Mouse (Mus musculus) lung, embryonic 14.5 days (tissue): ENCODE measurements around the gene Adamts5. TPM values are rescaled to one million over a fixed set of nuclear protein-coding genes. Genes with fewer than 3 reads are reported as not detected.

ENCODE experiments used
- ATAC-seq: fragments of 200-750 bp; cut with Nextera tagmentation; 2 replicates; pipeline ENCODE4 v1.8.0; 2017; ENCODE audit warnings: mild to moderate bottlenecking, moderate TSS enrichment, moderate library complexity; ENCODE audit not compliant: insufficient read depth
- DNase-seq: peaks from one replicate; pipeline ENCODE4 v3.0.0-alpha.2; 2015
- H3K27ac ChIP-seq: fragments of 300-500 bp; sonication (generic); 2 replicates; pipeline ENCODE4 v1.5.1; 2014; ENCODE audit warnings: low read depth, mild to moderate bottlenecking, moderate library complexity
- H3K27me3 ChIP-seq: fragments of 300-500 bp; sonication (generic); 2 replicates; pipeline ENCODE4 v1.6.1; 2014; ENCODE audit warnings: low read length, control low read depth; ENCODE audit not compliant: insufficient read depth
- H3K36me3 ChIP-seq: fragments of 300-500 bp; sonication (generic); 2 replicates; pipeline ENCODE4 v1.6.1; 2014; ENCODE audit warnings: control low read depth; ENCODE audit not compliant: insufficient read depth
- H3K4me1 ChIP-seq: fragments of 300-500 bp; sonication (generic); 2 replicates; pipeline ENCODE4 v1.6.1; 2014; ENCODE audit warnings: antibody characterized with exemption, control low read depth; ENCODE audit not compliant: insufficient read depth
- H3K4me2 ChIP-seq: fragments of 300-500 bp; sonication (generic); 2 replicates; pipeline ENCODE4 v1.6.1; 2014; ENCODE audit warnings: mild to moderate bottlenecking
- H3K4me3 ChIP-seq: fragments of 300-500 bp; sonication (generic); 2 replicates; pipeline ENCODE4 v1.5.1; 2014; ENCODE audit warnings: low read depth, low read length
- H3K9ac ChIP-seq: fragments of 300-500 bp; sonication (generic); 2 replicates; pipeline ENCODE4 v1.6.1; 2014
- H3K9me3 ChIP-seq: fragments of 300-500 bp; sonication (generic); 2 replicates; pipeline ENCODE4 v1.6.1; 2016; ENCODE audit warnings: low read depth, low read length, control low read depth
- CTCF ChIP-seq: IDR thresholded peaks from 2 replicates; pipeline ENCODE4 v1.5.1; 2016; ENCODE audit warnings: antibody characterized with exemption, low read depth
- WGBS: fragments of 180-500 bp; shearing (Covaris S2); extraction: QIAGEN DNeasy Blood & Tissue Kit; methylation state at CpG from one replicate; pipeline ENCODE4 v1.1.7; 2014; 5-methylcytosine and 5-hydroxymethylcytosine counted together
- polyA plus RNA-seq: library from polyadenylated mRNA; unstranded; fragments of >200 nt; fragmentation: Nextera tagmentation; extraction: Ambion mirVana; gene quantifications from 2 replicates; pipeline ENCODE4 v1.2.1, GENCODE M21; 2014

Gene Adamts5
- polyA plus RNA-seq = 3.2 and 3.7 TPM in 2 replicates

- H3K9ac ChIP-seq = peak within 1 kb of the TSS; percentile 41
- peak within 1 kb of the TSS; percentile 32; the same call in 1 of the 2 replicates for H3K27ac ChIP-seq
- ATAC-seq (peak; percentile 10; the same call in 1 of the 2 replicates), DNase-seq (no peak)
- no peaks in the 10 kb centered on the region for H3K9me3 ChIP-seq
- 3% methylated on average over 13 of the region's 13 CpGs for WGBS
- peak within 1 kb of the TSS; percentile 48 for H3K4me3 ChIP-seq
- H3K4me2 ChIP-seq = peak within 1 kb of the TSS; percentile 65
- H3K4me1 ChIP-seq = peaks cover 9% of the 10 kb centered on the region; the same call in 1 of the 2 replicates
- no peak for TF ChIP-seq CTCF
- no peaks in the 10 kb centered on the region for H3K36me3 ChIP-seq
- H3K27me3 ChIP-seq = peaks cover 16% of the 10 kb centered on the region; the same call in 1 of the 2 replicates
These were observed at the start of gene Adamts5 for GRCm38 (mm10) chr16:85901581-85901910. Gene Adamts5 (minus strand): TSS chr16:85901828.

DNA sequence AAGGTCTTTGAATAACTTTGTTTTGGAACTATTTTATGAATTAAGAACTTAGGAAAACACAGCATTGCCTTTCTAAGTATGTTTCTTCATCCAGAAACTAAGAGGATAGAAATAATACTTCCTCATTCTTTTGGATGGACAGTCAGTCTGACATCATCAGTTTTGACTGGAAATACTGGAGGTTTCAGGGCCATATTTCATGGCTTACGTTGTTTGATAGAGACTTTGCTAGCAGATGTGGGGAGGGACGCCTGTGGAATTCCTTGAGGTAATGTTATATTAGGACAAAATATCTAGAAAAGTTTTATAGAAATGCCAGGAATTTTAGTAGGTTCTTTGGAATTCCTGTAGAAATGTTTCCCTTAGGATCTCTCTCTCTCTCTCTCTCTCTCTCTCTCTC, 48.7 kb upstream of the Adamts5 start:
- Histone ChIP-seq H3K27ac (no peak overlapping the region), H3K27me3 (no peaks in the 10 kb centered on the region), H3K4me3 (no peak overlapping the region), H3K4me1 (no peaks in the 10 kb centered on the region), H3K36me3 (no peaks in the 10 kb centered on the region), H3K9me3 (no peaks in the 10 kb centered on the region), H3K4me2 (no peak overlapping the region), H3K9ac (no peak overlapping the region)
- no peak for TF ChIP-seq CTCF
- WGBS = 72% methylated on average over 2 of the region's 2 CpGs
- DNase-seq (no peak), ATAC-seq (no peak)

DNA sequence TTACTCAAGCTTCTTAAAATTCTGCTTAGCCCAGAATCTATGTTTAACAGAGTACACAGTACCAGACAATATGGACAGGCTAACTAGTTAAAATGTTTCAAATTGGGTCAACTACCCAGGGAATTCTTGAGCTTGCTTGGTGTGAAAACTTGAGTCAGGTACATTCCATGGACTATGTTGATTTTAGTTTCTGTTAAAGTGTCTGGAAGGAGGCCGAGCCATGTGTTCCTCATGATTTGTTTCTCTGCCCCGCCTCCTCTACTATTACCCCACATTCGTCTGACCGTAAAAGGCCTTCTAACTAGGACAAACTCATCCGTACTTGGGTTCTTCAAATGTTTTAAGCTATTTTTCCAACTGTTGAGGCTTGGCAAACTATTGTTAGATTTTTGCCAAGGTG, 24.4 kb upstream of the Adamts5 start:
- Histone ChIP-seq H3K9me3 (no peaks in the 10 kb centered on the region), H3K4me1 (no peaks in the 10 kb centered on the region), H3K27ac (no peak overlapping the region), H3K36me3 (no peaks in the 10 kb centered on the region), H3K4me2 (no peak overlapping the region), H3K9ac (no peak overlapping the region), H3K4me3 (no peak overlapping the region), H3K27me3 (no peaks in the 10 kb centered on the region)
- DNase-seq (no peak), ATAC-seq (no peak)
- 82% methylated on average over 5 of the region's 5 CpGs for WGBS
- TF ChIP-seq CTCF = no peak

DNA sequence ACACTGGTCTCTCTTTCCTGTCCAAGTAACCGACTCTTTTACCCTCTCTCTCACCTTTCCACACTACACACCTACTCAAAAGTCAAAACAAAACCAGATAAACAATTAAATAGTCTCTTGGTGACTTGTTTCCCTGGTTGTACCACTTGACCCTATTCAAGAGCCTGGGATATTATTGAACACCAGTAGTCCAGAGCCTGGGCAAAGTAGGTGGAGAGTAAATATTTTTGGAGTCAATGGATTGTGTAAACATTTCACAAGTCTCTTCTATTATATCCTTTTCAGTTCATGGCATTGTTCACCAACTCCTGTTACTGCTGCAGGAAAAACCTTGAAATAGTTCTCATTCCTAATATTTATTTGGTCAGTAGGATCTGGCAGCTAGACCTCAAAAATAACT, 20.8 kb upstream of the Adamts5 start:
- peak; percentile 38; the same call in 1 of the 2 replicates for ATAC-seq
- H3K9me3 ChIP-seq = no peaks in the 10 kb centered on the region
- no peak overlapping the region for H3K4me3 ChIP-seq

DNA sequence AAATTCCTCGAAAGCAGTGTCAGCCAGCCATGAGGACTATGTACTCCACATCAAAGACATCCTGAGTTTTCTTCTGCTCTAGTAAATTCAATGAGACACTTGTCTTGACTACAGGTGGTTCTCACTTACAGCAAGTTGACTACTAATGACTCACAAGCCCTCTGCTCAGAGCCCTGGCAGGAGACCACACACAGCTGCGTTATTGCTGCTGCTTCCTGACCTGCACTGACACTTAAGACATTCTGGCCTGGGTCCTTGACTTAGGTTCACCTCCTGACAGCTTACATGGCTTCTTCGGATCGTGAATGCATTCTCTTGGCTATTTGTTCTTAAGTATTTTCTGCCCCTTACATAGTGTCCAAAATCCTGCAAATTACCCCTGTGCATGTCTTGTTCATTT, 18.5 kb upstream of the Adamts5 start:
- Histone ChIP-seq H3K4me1 (no peaks in the 10 kb centered on the region), H3K4me2 (no peak overlapping the region), H3K36me3 (no peaks in the 10 kb centered on the region), H3K9ac (no peak overlapping the region), H3K27me3 (no peaks in the 10 kb centered on the region), H3K27ac (no peak overlapping the region), H3K9me3 (no peaks in the 10 kb centered on the region), H3K4me3 (no peak overlapping the region)
- no peak for DNase-seq
- ATAC-seq = no peak
- no peak for TF ChIP-seq CTCF
- 51% methylated on average over 4 of the region's 4 CpGs for WGBS

More for the DNA sequence above, 20.8 kb upstream of the Adamts5 start:
- DNase-seq = no peak
- 42% methylated on average over 1 of the region's 1 CpGs for WGBS
- no peak overlapping the region for H3K9ac ChIP-seq
- no peaks in the 10 kb centered on the region for H3K36me3 ChIP-seq
- H3K4me2 ChIP-seq = no peak overlapping the region
- H3K27me3 ChIP-seq = no peaks in the 10 kb centered on the region
- no peak for TF ChIP-seq CTCF
- no peaks in the 10 kb centered on the region for H3K4me1 ChIP-seq
- no peak overlapping the region for H3K27ac ChIP-seq

DNA sequence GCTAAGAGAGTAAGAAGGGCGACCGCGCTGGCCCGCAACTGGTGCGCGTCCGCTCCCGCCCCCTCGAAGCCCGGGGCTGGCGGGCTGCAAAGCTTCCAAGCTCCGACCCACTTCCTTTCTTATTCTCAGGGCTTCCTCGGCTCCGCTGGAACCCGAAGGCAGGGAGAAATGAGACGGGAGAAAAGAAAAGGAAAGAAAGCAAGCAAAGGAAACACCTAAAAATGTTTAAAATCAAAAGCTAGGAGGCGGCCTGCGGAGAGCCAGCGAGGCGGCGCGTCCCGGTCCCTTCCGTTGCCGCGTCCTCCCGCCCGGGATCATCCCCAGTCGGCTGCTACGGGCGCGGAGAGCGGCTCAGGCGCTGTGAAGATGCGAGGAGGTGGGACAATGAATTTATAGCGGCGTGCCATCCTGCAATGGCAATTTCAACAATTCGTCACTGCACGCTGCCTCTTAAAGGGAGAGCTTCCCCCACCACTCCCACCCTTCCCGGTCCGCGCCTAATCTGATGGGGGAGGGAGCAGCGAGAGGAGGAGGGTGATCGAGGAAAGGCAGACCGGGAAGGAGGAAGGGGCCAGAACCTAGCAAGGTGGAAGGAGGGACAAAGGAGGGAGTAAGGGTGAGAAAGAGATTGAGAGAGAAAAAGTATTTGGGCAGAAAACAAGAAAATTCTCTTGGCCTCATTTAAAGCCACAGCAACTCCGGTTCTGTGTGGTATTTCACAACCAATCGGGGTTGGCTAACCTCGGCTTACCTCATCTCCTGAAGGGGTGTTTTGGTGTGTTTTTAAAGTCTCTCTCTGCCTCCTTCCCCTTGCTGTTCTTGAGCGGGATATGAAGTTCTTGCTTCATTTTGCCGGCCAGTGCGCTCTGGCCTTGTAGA, 687 bp downstream of the Adamts5 start:
- H3K4me3 ChIP-seq = peak overlapping the region; percentile 48
- WGBS = under 1% methylated on average over 51 of the region's 51 CpGs

More for the DNA sequence above, 687 bp downstream of the Adamts5 start:
- H3K36me3 ChIP-seq = no peaks in the 10 kb centered on the region
- H3K27me3 ChIP-seq = peaks cover 16% of the 10 kb centered on the region; the same call in 1 of the 2 replicates
- TF ChIP-seq CTCF = no peak
- DNase-seq (peak; percentile 65), ATAC-seq (peak; percentile 57)
- peak overlapping the region; percentile 32; the same call in 1 of the 2 replicates for H3K27ac ChIP-seq
- H3K9ac ChIP-seq = peak overlapping the region; percentile 41
- no peaks in the 10 kb centered on the region for H3K9me3 ChIP-seq
- peak overlapping the region; percentile 65 for H3K4me2 ChIP-seq
- H3K4me1 ChIP-seq = peaks cover 9% of the 10 kb centered on the region; the same call in 1 of the 2 replicates
